Mouse (Mus musculus) testis, adult 2 months (tissue): ENCODE data around the gene Wdsub1.

Experiments used
- CTCF ChIP-seq: fragments of 200-500 bp; IDR thresholded peaks from 2 replicates; pipeline ENCODE4 v1.5.1; 2012; ENCODE audit warnings: low read depth, mild to moderate bottlenecking, inconsistent platforms, low read length, moderate library complexity; ENCODE audit not compliant: control insufficient read depth, insufficient read depth, insufficient replicate concordance
- POLR2A ChIP-seq: fragments of 200-500 bp; IDR thresholded peaks from 2 replicates; pipeline ENCODE4 v1.6.1; 2012; ENCODE audit warnings: low read depth, mild to moderate bottlenecking, inconsistent platforms, low read length, moderate library complexity; ENCODE audit not compliant: control insufficient read depth

DNA sequence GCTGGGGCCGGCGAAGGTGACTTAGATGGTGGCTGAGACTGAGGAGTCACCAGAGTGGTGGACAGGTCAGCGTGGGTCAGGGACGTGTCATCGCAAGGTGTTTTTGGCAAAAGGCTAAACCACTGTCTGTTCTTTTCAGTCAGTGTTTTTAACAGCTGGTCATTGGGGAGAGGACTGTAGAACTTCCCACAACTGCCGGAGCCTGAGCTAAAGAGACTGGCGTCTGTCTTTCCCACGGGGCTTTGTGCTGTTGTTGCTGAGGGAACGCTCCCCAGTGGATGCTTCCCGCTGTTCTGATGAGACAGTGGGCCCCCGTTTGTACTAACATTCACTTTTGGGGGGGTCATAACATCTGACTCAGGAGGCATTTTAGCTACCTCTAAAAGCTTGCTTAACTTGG lies 31.2 kb upstream of the Wdsub1 start:
- TF ChIP-seq POLR2A (no peak), CTCF (no peak)
